Mouse (Mus musculus) granulocyte monocyte progenitor cell, adult 5-6 weeks (primary cell): ENCODE results near the gene Uspl1. TPM values are rescaled to one million over a fixed set of nuclear protein-coding genes. Genes with fewer than 3 reads are reported as not detected.

Experiments used
- ATAC-seq: replicated peaks from 2 replicates; pipeline ENCODE4 v1.8.0; 2016; ENCODE audit warnings: mild to moderate bottlenecking, moderate TSS enrichment, inconsistent platforms; ENCODE audit not compliant: poor library complexity, severe bottlenecking
- total RNA-seq, 2 experiments: library from RNA; stranded (forward) in 1 of 2; stranded (reverse) in 1 of 2; fragments of 200-712, 200-1000 nt in 1 of 2; fragments of >200 nt in 1 of 2; fragmentation: Nextera tagmentation in 1 of 2; gene quantifications; 2 replicates each; pipeline ENCODE4 v1.2.3; 2014 to 2017

The Uspl1 gene
- total RNA-seq, 2 experiments from 2014 or later = 23.7 to 33.7 TPM

DNA sequence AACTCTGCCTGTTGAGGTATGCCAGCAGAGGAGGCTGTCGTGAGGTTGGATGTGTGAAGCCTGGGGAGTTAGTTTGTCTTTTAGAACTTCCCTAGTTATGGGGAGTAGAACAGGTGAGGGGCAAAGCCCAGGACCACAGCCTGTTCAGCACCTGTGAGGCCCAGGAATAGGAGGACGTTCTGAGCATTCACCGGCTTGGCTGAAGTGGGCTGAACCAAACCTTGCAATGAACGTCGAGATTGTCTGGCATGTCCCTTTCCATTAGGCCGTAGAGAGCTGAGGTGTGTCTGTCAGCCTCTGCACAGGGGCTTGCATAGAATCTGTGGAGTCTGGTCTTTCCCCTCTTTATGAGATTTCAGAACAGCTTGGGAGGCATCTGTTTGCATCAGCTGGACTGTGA is 23.5 kb downstream of the Uspl1 start:
- ATAC-seq = no peak

DNA sequence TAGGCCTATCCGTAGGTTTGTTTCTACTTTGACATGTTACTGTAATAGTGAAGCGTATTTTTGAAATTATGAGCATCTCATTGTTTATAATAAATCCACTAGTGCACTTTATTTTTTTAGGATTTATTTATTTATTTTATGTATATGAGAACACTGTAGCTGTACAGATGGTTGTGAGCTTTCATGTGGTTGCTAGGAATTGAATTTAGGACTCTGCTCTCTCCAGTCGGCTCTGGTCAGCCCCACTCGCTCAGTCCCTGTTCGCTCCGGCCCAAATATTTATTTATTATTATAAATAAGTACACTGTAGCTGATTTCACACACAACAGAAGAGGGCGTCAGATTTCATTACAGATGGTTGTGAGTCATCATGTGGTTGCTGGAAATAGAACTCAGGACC is 24.6 kb downstream of the Uspl1 start:
- no peak for ATAC-seq

DNA sequence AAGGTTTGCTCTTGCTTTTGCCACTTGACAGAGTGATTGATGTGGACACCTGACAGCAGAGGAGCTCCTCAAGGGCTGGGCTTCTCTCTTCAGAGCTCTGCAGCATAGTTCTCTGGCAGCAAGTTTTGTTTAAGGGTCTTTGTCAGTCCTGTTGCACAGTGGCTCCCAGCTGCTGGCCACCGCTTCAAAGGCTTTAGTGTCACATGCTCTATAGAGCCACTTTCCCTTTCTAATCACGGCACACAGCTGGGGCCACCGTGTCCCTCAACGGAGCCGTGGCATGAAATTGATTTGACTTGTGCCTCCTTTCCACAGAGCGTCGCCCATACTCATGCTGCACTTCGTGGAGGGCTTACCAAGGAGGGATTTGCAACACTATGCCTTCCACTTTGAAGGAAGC is 25.2 kb downstream of the Uspl1 start:
- ATAC-seq = no peak

DNA sequence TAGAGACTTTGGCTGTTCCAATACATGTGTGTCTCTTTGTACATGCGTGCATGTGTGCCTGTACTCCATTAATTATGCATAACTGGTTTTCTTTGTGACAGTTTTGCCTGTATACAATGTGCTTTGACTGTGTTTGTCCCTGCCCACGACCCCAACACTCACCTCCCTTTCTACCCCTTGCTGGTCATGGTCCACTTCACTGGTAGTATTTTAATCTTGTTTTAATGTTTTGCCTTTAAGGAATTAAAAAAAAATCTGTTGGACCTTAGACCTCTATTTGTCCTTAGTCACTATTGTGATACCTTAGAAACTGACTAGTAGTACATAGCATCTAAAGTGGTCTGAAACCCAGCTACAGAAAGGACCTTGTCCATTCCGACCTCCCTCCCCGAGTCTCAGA is 26.9 kb downstream of the Uspl1 start:
- ATAC-seq = no peak

DNA sequence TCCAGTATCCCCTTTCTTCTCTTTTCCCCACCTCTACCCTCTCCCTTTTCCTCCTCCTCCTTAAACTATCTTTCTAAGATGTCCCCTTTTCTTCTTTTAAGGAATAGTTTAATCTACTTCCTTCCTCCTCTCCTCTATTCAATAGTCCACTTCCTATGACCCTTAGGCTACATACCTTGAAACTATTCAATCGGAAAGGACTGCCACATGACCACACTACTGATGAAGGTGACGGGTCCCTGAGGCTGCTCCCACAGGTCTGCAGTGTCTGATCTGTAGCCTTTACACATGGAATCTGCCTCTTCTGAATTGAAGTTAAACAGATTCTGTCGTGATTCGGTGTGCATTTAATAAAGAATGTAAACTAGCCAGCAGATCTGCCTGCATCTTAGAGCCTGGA is 28.7 kb downstream of the Uspl1 start:
- ATAC-seq = no peak

DNA sequence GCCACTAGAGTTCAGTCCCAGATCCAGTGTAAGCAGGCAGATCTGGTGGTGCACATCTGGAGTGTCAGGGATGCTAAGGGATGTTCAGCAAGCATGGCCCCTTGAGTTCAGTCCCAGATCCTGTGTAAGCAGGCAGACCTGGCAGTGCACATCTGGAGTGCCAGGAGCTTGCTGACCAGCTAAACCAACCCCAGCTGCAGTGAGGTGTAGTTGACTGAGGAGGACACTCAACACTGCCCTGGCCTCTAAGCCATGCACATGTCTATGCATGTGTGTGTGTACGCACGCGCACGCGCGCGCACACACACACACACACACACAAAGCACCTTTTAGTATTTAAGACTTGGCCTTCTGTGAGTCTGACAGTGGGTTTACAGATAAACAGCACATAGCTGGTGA is 31.4 kb downstream of the Uspl1 start:
- no peak for ATAC-seq

DNA sequence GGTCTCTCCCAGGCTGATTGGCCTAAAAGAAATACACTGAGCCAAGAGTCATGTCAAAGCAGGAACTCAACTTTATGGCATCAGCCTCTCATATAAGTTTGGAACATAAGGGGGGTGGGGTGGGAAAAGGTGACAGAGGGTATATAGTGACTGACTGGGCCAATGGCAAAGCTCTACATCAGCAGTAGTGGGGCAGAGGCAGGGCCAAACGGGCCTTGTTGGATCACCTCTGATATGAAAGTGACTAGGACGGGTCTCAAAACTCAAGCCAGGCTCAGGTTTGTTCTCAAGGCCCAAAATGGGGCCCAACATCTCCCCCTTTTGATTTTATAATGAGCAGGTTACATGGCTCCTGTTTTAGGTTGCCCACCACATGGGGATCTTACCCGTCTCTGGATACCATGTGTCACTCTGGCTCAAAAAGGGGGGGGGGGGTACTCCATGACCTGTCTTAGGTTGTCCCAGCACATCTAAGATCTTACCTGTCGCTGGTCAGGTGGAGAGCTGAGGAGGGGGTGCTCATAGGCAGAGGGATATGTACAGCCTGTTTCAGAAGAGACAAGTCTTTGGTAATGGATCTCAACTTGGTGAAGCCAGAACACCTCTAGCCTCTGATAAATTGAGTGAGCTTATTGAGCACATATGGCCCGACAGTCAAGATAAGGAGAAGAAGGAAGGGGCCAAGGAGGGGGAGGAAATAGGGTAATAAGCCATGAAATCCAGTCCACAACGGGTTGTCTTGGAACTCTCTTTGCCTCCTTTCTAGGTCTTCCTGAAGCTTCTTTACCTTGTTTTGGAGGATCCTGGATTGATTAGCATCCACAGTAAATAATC is 33.6 kb downstream of the Uspl1 start:
- no peak for ATAC-seq

DNA sequence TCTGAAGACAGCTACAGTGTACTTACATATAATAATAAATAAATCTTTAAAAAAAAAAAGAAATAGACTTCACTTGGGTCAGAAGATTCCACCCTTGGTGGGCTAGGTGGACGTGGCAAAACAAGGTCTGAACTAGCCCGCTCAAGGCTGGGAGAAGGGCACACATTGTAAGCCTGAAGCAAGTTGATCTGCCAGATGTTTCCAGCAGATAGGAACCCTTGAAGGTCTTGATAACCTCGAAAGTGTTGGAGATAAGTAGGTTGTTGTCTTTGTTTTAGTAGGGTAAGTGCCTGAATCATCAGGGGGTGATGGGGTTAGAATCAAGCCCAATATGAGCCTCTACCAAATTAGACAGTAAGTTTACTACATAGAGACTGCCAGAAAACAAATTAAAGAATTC is 35.3 kb downstream of the Uspl1 start:
- ATAC-seq = no peak

DNA sequence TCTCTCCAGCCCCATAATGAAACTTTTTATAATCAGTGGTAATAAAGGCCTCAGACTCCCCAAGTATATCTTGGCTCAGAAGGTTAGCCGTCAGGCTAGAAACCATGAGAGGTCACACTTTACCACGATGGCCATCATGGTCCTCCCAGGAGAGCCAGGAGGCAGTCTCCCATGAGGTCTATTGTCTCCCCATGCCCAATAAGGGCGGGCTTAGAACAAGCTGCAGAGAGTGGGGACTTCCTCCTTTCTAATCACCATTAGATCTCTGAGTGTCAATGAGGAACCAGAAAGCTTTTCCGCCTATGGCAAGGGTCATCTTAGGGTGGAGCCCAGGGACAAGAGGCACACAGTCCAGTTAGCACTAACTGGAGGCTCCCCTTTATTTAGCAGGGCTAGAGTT is 37.2 kb downstream of the Uspl1 start:
- ATAC-seq = peak; percentile 94

DNA sequence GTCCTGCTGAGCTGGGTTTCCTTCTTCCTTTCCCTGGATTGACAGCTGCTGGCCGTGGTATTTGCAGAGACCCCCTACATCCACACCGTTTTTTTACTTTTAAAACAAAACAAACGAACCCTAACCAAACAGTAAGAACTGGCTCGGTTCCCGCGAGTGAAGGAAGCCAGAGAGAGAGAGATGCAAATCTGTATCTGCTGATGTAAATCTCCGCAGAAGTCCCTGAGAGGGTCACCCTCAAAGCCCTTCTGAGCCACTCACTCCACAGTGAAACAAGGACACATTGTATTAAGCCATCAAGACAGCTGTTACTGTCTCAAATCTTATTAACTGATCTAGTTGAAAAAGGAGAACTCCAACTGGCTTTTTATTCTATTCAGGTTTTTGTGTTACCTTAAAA is 40.5 kb downstream of the Uspl1 start:
- no peak for ATAC-seq

DNA sequence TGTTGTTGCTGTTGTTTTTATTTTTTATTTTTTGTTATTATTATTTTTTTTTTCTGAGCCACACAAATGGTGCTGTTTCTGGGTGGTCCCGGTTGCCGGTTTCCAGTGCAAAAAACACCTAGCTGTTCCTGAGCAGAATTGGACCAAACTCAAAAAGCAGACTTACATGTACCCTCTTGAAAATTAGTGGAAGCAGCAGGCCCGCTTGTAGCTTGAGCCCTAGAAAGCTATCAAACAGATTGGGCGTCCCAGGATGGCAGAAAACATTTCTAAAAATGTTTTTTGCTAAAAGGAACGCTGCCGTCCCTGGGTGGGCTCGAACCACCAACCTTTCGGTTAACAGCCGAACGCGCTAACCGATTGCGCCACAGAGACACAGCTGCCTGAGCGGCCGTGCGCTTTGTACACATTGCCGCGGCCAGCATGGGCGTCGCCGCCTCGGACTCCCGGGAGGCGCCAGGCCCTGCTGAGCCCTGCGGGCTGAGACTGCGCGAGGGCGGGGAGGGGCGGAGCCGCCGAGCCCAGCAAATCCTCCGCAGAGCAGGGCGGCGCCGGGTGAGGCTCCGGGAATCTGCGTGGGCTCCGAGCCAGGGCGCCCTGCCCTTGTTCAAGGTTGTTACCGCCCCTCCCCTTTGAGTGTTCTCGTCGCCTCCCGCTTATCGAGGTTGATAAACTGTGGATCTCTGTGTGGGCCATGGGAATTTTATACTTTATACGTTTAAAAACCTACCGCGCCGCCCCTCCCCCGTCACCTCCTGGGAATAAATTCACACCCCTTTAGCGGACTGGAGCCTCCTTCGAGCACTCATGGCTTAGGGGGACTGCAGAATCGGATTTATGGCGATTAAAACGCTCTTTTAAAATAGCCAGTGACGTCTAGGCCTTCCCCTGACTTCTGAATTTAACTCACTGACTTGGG is 44.8 kb downstream of the Uspl1 start:
- peak; percentile 99 for ATAC-seq

DNA sequence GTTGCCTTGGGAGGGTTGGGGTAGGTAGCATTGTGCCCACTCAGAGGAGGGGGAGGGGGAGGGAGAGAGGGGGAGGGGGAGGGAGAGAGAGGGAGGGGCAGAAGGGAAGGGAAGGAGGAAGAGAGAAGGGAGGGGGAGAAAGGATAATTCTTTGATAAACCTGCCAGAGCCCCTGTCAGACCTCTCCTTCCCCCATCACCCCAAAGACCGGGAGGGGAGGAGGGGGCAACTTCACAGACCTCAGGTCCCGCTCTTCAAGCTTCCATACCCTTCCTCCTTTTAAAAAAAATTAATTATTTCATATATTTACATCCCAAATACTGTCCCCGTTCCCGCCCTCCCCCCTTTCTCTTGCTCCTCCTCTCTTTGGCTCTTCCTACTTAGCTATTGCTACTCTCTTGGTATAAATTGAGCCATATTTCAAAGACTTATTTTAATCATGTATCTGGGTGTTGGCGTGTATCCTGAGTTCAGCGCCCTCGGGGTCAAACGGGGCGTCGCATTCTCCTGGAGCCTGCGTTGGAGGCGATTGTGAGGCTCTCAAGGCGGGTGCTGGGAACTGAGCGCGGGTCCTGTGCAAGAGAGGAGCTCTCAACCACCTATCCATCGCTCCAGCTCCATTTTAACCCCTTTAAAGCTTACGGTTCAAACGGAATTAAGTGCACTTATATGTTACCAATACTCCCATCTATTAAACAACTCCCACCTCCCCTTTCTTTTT is 45.6 kb downstream of the Uspl1 start:
- no peak for ATAC-seq

DNA sequence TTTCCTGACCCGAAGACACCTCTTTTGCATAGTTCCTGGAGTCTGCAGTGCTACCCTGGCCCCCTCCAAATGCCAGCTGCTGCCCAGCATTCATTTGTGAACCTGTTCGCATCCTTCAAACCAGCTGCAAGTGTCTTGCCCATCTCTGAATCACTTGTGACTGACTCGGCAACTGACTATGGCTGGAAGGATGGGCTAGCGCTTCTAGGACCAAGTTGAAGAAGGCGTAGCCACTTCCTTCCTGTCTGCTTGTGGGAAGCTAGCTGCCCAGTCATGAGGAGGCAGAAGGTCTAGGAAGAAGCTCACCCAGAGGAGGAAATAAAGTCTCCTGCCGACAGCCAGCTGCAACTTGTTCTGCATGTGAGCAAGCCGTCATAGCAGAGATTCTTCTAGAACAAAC is 50.9 kb downstream of the Uspl1 start:
- peak; percentile 95 for ATAC-seq

DNA sequence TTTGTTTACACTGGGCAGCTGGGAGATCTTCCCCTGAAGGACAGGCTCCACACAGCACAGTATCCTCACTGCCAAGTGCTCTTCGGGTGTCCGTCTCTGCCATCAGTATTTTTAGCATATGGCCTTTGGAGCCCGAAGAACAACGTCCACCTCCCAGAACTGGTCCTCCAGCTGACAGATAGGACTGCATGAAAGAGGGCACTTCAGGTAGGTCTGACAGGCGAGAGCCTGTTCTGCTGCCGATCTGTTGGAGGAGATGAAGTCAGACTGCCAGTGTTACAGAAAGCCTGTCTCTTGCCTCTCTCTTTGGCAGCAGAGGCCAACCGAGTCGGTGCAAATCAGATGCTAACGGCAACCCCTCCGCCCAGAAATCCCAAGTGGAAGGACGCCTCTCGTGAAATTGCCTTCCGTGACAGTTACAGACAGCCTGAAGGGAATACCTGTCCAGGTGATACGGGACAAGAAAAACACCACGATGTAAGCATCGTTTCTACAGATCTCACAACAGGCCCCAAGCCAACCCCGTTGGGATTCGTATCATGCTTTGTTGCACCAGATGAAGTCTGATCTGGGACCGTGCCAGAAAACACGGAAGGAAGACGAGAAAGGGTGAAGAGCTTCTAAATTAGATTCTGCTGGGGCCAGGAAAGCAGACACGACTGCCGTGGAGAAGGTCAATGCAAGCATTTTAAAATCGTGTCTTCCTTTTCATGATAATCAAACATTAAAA is 53.2 kb downstream of the Uspl1 start:
- no peak for ATAC-seq

DNA sequence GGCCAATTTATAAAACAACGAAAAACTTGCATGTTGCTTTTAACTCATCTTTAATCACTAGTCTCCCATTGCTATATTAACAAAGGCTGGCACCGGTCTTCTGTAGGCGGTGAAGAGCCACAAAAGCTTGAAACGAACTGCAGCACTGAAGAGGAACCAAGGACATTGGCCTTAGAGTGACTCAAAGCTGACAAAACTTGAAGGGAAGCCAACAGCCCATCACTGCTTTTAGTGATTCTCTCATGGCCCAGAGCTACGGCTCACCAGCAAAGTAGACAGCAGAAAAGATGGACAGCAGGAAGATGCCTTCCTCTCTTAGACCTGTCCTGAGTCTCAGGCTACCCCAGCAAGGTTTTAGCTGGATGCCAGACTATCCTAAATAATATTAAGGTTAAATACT is 58.3 kb downstream of the Uspl1 start:
- no peak for ATAC-seq

DNA sequence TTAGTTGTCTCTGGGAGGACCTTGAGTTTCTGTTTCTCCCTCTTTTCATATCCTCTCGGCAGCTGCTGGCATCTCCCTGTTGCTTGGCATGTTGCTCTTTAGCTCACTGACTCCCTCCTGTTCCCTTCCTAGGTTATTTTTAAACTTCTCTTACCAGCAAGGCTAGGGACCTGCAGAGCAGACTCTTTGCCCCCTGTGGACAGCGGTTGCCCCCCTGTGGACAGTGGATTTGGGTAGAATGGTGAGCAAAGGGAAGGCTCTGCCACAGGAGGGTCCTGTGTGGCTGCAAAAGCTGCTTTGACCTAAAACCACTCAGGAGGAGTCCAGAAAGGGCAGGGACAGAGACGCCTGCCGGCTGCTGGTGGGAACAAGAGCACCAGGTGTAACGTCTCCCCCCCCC is 58.9 kb downstream of the Uspl1 start:
- ATAC-seq = no peak

DNA sequence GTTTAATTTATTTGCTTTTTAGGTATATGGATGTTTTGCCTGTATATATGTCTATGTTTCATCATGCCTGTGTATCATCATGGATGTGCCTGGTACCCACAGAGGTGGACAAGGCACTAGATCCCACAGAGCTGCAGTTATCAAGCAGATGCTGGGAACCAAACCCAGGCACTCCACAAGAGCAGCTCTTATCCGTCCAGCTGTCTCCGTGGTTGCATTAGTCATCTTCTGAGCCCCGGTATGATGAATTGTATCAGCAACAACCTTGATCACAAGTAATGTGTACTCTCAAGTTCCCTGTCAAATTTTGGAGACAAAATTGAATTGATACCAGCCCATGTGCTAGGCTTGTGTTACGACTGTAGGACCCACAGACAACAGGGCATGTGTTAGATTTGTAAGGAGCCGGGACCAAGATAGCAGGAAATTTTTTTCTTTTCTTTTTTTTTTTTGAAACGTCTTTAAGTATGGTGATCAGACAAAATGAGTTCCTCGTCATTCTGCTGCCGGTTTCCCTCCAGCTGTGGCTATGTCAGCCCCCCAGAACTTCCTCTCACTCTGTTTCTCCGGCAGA is 61.3 kb downstream of the Uspl1 start:
- ATAC-seq = peak; percentile 10; the same call in 1 of the 2 replicates

DNA sequence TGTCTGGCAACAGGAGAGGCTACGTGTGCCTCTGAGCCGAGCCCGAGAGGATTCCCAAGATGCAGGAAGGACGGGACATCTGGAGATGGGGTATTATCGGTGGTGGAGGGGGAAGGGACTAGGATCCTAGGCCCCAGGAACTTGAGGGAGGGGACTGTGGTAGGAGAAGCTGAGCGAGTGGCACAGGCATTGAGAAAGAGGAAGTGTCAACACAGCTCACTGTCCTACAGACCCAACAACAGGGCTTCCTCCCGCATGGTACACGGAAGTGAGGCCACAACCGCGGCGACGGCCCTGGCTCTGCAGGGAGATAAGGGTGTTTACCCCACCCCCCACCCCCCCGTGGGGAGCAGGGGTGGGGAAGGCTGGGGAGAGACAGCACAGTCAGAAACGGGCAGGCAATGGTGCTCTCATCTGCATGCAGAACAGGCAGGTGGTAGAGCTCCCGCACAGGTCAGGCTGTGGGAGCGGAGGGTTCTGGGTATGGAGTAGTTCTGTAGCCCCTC is 61.9 kb downstream of the Uspl1 start:
- ATAC-seq = peak; percentile 90

DNA sequence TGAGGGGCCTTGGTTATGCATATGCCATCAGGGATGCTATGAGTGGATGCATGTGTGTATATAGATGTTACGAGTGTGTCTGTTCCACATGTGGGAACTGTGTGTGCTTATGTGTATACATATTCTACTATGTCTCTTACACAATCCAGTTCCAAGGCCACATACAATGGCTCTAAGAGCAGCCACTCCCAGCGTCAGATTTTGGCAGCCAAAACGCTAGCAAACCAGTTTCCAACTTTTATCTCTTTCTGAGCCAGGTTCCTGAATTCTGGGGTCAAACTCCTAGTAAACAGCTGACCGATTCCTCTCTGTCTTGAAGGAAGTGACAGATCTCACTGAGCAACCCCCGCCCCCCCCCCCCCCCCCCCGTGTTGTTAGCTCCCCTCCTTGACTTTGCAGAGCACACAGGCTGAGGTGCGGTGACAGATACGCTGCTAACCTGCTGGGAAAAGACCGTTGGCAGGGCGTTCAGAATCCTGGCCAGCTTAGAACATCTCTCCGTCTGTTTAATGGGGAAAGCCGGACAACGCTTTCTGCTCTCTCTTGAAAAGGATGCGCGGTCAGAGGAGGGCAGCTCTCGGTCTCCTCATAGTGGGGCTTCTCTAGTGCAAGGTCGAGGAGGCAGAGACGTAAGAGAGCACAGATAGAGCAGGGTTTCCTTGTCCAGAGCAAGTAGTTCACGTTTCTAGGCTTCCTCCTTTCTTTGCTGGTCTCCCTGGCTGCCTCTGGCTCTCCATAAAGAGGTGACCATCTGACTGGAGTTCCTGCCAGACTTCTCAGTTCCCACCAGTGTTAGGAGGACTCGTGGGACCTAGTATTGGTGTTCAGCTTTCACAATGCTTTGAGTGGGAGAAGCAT is 63.1 kb downstream of the Uspl1 start:
- ATAC-seq = peak; percentile 42
